Mouse (Mus musculus) liver, postnatal 0 days (tissue): ENCODE results near the gene Ercc6l.

Experiments
- CTCF ChIP-seq: sonication (generic); IDR thresholded peaks from 2 replicates; pipeline ENCODE4 v1.5.1; 2016; ENCODE audit warnings: antibody characterized with exemption, low read depth
- EP300 ChIP-seq: IDR thresholded peaks from 2 replicates; pipeline ENCODE4 v1.6.1; 2016; ENCODE audit warnings: antibody characterized with exemption, low read depth, mild to moderate bottlenecking

DNA sequence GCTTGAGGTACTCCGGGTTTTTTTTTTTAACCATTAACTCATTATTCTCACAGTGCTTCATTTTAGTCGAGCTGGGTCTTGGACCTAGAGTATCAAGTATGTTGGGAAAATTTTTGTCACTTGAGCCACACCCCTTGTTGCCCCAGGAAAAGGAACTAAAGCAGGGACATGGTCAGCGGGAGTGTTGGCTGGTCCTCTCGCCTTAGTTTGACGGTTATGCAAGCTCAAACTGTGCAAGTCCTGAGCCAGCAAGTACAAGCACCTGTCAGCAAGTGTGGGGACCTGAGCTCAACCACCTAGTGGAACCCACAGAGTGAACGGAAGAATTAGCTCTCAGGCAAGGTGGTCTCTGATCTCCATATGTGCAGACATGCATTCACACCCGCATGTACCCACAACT, 55.0 kb downstream of the Ercc6l start:
- TF ChIP-seq CTCF: no peak
- no peak for TF ChIP-seq EP300
